Mouse (Mus musculus): ENCODE results near the gene Aaas.
"Not testable (repeated sequence)": the region's sequence is repeated elsewhere in the genome, so short reads cannot be mapped to it uniquely, and the experiment has no call there.

- TF ChIP-seq CTCF (IDR thresholded peaks at IDR 0.05) = peak; percentile 35
- not testable (repeated sequence) for TF ChIP-seq POLR2A (IDR thresholded peaks at IDR 0.05; ENCODE audit: insufficient read depth, low read depth, low read length)
These were observed 14.6 kb downstream of the Aaas start for GRCm38 (mm10) chr15:102335925-102336324.
